Mouse (Mus musculus) cerebellum, postnatal 14 days (tissue): Measurements from ENCODE around the gene C77080.

Source experiments
- DNase-seq, 2 experiments: peaks; one replicate each; pipeline ENCODE4 v3.0.0; 2021; ENCODE audit warnings: mixed read lengths in 2 of 2

C77080 gene

DNA sequence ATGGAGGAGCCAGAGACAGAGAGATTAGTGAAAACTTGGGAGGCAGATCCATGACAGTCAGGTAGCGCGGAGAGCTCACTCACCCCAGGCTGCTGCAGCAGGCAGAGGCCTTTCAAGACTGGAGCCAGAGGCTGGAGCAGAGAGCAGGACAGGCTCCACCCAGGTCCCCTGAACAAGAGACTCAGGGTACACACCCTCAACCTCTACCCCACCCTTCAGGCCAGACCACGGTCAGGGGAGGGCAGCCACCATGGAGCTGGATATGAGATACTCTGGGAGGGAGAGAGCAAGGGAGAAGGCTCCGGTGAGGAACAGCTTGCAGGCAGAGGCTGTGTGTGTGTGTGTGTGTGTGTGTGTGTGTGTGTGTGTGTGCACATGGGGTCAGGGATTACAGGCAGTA lies 5.0 kb upstream of the C77080 start:
- DNase-seq = no peak

DNA sequence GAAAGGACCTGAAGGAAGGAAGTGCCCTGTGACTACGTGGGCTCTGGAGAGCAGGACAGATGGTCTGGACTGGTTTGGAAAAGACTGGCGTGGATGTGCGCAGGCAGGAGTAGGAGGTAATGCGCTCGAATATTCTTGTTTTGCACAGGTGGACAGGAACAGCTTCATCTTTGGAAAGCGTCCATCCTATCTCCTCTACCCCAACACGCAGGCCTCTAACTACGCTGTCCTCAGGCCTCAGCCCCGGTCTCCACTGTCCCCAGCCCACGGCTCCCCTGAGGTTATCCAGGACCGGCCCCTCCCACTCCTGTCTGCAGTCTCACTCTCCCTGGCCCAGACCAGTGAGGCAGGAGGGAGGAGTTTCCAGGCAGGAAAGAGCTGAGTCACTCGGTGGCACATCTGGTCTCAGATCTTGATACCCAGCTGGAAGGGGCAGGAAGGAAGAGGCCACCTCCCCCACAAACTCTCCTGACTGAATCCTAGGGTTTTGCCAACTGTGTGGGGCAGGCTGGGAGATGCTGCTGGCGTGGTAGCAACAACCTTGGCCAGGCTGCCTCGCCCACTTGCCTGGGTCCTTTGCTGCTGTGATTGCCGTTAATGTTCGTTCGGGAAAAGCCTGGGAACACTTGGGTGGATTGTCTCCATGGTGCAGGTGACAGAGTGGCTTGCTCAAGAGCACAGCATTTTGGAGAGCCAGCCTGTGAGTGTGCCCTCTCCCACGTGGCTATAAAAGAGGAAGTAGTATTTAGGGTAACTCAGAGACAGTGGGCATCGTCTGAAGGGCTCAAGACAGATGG lies 2.2 kb upstream of the C77080 start:
- DNase-seq = peak; percentile 64 to 69

DNA sequence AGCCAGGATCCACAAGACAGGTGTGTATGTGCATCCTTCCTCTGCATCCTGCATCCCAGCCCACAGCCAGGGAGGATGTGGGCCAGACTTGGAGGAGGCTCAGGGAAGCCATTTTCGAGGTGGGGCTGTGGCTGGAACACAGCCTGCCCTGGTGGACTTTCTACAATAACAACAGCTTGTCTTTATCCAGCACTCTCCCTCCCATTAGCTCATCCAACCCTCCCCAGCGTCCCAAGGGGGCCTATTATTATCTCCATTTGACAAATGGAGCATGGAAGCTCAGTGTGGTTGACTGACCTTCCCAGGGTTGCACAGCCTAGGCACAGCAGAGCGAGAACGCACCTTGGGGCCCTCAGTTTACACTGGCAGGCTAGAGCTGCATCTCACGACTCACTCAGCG lies 526 bp downstream of the C77080 start:
- DNase-seq = no peak

DNA sequence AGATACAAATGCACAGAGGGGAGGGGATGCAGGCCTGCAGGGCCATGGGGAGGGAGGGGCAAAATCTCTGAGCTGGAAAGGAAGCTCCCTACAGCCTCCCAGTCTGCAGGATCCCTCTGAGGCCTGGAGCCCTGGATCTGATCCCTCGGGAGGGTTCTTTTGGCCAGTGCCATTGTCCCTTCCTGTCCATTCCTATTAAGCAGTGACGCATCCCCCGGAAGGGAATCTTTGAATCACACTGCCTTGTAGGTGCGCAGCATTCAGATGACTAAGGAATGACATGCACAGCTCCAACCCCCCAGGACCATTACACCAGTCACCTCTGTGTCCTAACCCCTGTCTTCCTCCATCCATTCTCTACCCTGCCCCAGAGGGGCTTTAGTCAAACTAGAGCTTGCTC lies 2.1 kb downstream of the C77080 start:
- DNase-seq = no peak

DNA sequence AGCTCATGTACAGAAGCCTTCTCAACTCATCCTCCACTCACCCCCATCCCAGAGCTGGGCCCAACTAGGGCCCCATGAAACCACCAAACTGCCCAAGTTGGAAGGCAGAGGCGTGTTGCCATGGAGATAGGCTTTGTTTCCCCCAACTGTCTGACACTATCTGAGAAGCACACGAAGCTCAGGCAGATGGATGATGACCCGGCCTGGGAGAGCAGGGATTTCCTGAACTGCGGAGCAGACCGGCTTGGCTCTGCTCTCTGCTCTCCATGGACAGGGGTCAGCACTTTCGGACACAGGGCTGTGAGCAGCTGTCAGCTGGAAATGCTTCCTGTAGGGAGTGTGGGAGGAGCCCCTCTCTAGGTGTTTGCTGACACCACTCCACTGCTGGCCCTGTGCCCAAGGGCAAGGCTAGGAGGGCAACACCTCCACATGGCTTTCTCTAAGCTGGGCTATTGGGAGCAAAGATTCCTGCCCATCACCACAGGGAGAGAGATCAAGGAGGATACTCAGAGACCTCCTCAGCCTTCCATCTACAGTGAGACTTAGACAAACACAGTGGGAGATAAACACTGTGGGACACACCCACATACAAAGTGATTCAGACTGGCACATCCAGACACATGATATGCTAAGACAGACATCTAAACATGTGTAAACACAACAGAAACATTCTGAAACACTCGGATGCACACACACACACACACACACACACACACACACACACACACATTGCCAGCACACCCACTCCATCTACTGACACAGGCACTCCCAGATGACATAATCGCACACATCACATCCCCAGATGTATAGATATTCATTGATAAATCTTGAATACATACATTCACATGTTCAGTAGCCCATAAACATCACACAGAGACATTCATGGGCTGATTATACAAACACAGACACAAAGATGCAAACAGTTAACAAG lies 4.5 kb downstream of the C77080 start:
- DNase-seq = no peak

DNA sequence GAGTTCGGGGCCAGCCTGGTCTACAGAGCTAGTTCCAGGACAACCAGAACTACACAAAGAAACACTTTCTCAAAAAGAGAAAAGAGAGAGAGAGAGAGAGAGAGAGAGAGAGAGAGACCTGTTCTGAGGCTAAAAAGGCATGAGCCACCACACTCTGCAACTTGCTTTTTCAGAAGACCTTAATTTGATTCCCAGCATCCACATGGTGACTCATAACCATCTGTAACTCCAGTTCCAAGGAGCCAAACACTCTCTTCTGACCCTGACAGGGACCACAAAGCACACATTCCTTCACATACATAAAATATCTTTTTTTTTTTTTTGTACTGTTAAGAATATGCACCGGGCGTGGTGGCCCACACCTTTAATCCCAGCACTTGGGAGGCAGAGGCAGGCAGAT lies 6.6 kb downstream of the C77080 start:
- DNase-seq = no peak

DNA sequence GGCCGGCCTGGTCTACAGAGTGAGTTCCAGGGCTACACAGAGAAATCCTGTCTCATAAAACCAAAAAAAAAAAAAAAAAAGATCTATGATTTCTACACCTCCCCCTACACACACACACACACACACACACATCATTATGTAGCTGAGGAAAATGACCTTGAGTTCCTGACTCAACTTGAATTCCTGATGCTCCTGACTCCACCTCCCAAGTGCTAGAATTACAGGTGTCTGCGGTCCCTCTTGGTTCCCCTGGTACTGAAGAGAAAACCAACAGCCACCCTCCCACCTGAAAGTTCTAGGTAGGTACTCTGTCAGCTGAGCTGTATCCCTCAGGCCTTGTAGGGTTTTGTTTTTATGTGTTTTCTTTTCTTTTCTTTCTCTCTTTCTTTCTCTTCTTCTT lies 8.7 kb downstream of the C77080 start:
- DNase-seq = no peak

DNA sequence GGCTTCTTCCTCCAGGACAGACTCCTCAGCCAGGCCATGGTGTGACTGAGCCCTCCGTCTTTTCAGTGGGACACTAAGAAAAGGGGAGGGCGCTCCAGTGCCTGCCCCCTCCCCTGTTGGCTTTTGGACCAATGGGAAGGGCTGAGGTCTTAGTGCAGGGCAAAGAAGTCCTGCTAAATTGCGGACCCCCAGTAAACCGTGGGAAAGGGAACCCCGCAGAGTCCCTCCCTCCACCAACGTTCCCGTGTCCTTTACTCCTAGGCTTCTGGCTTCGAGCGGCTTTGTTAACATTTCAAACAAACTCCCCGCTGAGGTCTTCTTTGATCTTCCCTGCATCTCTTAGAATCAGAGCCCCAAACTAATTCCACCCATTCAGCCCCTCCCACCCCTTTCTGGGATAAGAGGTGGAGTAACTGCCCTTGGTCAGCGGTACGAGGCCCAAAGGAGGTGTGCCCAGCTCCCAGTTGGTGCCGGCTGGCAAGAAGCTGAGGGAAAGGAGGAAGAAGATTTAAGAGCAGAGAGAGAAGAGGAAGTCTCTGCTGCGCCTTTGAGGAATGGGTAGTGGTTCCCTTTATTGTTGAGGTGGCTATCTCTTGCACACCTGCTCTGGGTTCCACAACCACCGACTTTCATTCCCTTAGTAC lies 9.6 kb downstream of the C77080 start:
- DNase-seq = no peak

DNA sequence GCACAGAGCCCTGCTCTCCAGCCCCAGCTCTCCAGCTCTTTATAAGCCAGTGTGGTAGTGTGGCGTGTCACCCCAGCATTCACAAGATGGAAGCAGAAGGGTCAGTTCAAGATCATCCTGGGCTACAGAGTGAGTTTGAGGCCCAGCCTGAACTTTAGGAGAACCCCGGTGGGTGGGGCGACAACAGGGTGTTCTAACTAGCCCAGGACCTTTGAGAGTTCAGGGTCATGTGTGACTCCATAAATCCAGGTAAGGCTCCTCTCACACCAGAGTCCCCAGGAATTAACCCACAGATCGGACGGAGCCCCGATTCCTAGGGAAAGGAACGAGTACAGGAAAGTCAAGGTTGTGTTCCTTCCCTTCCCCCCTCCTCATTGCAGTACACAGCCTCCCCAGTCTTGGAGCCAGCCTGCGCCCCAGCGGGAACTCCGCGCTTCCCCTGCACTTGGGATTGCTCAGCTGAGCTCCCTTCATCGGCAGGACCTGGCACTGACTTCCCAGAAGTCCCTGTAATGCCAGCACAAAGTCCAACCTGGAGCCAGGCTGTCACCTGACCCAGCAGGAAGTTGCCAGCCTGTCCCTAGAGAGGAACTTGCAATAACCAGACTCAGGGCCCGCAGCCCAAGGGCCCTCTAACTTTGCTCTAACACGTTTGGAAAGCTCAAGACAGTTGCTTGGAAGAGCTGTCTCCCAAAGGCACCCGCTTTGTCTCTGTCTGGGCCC lies 10.3 kb downstream of the C77080 start:
- peak; percentile 50 to 56 for DNase-seq

DNA sequence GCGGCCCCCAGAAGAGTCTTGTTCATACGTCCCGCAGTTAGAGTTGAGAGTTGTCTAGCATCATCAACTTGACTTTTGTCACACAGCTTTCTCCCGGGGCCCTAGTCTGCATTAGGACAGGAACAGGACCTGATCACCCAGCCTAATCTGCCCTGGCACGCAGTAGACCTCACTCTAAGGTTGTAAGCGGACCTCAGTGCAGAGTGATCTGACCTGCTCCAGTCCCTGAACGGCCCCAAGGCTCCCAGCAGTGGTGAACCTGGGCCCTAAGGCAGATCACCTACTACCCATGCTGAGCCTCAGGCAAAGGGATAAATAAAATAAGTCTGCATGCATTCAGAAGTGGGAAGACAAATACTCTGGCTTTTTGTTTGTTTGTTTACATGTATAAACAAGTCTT lies 11.9 kb downstream of the C77080 start:
- no peak for DNase-seq

DNA sequence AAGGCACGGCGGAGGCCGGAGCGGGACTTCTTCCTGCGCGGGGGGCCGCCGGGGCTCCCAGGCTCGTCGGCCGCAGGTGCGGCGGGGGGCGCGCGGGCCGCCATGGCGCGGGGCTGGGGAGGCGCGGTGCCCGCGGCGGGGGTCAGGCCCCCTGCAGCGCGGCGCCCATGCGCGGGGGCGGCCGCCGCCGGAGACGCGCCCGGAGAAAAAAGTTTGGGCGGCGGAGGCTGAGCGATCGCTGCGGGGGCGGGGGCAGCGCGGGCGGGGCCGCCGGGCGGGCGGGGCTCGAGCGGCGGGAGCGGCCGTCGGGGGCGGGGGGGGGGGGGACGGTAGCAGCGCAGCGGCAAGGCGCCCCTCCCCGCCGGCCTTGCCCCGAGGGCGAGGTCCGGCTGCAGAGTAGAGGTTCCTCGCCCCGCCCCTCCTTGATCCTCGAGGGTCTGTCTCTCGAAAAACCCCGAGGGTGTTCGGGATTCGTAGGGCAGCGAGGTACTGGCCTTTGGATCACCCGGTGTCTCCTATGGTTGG lies 12.9 kb downstream of the C77080 start:
- no peak for DNase-seq

DNA sequence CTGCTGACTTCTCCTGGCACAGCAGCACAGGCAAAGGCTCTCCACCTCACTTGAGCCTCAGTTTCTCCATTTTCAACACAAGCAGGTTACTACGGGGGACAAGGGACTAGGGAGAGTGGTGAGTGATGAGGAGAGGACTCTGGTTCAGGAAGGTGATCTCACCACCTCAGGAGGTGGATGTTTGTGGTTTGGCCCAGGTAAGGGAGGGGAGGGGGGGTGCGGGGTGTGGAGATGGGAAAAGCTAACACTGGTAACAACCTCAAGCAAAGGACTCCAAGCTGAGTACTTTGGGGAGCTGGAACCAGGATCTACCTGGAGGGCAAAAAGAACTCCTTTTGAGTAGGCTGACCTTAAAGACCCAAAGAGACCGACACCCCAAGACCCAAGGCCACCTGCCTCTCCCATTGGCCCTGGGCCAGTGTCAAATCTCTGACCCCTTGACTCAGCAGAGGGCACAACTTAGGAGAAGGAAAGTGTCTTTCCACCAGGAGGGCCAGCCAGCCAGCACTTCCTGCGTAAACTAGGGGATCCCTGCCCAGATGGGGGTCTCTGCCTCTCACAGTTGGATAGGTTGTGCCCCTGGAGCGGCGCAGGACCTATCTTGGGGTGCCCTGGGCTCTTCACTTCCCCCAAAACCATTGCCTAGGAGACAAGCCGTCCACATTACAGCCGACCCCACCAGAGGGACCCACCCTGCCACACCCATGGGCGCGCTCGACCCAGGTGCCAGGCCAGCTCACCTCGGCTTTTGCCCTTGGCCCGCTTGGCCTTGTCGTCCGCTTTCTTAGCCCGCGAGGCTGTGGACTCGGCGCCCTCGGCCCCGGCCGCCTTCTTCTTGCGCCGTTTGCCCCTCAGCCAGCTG lies 13.6 kb downstream of the C77080 start:
- peak in 1 of 2 experiments; percentile 35 for DNase-seq

DNA sequence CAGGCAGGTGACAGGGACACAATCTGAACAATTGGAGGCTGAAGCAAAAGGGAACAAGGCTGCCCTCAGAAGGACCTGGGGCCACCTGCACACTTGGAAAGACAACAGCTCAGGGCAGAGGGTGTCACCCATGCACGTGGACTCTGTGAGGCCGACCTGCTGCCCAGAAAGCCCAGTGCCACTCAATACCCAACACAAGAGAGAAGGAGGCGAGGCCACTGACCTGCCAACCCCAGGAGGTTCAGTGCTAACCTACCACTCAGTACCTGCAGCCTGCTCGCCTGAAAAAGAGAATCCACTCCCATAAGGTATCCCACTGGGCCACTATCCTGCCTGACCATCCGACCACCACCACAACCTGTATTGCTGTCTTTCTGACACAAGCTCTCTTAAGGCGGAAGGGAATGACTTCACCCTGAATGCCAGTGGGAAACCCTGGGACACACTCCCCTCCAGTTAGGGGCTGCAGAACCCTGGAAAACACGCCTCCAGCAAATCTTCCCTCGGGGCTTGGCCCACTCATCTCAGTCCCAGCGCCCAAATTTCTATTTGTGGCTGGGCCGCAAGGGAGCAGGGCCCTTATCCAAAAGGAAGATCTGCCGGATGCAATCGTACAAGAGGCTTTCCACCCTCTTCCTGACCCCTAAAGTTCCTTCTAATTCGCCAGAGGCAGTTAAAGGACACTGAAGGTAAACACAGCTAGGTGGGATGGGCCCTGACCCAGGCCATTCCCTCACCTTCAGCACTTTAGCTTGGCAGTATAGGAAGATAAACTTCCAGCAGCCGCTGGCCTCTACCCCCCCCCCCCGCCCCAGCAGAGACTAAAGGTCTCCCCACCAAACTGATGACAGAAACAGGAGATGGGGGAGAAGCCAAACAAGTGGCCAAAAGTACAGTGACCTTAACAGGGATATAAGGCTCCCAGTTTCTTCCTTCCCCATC lies 14.6 kb downstream of the C77080 start:
- DNase-seq = no peak

DNA sequence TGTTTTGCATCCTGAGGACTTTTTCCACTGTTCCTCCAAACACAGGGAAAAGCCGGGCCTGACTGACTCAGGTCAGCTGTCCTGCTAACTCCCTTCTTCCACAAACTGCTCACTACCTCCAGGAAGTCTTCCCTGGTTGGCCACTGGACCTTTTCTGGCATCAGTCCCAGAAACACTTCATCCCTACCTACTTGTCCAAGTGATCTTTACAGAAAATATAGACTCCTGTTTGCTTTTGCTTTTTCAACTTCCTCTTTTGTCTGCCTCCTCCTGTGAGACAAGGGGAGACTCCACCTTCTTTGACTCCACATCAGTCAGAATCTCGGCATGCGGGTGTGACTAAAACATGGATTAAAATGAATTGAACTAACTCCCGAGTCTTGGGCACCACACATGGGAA lies 16.4 kb downstream of the C77080 start:
- DNase-seq = no peak

DNA sequence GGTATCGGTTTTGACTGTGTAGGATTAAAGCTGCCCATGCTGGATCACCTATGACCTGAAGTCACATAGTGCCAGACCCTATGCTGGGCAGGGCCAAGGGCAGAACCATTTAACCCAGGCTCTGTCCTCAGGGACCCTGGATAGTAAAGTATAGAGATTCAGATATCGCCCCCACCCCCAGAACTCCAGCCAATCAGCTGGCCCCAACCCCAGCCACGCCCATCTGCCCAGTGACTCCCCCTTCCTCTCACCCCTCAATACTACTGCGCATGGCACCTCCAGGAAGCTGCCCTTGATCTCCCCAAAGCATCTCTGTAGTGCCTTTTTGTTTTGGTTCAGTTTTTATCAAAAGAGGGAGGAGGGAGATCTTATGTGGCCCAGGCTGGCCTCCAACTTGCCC lies 18.4 kb downstream of the C77080 start:
- no peak for DNase-seq

DNA sequence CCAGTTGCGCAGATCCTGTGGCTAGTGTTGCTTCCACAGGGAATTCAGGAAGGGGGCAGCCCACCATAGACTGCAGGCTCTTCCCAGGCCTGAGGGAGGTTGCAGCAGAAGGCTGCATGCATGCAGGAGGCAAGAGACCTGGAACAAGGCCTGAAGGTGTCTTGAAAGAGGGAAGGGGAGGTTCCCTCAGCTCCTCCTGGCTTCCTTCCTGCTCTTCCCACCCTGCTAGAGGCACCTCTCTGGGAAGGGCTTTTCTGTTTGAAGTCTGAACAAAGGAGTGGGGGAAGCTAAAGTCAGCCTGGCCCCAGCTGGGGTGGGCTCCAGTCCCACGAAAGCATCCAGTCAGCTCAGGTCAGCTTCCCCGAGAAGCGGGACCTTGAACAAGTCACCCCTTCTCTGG lies 18.9 kb downstream of the C77080 start:
- DNase-seq = no peak

DNA sequence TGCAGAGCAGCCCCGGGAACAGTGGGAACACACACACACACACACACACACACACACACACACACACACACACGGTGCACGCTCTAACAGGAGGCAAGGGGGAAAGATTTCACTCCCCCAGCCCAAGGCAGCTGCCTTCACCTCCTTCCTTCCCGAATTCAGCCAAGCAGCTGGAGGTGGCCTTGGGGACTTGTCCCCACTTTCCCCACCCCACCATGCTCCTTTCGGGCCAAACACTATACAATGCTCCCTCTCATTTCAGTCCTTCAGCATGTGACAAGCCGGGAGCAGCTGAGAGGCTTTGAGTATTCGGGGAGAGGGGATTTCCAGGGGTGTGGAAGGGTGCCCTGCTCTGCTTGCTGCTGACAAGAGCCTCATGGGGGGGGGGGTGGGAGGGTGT lies 19.3 kb downstream of the C77080 start:
- no peak for DNase-seq

DNA sequence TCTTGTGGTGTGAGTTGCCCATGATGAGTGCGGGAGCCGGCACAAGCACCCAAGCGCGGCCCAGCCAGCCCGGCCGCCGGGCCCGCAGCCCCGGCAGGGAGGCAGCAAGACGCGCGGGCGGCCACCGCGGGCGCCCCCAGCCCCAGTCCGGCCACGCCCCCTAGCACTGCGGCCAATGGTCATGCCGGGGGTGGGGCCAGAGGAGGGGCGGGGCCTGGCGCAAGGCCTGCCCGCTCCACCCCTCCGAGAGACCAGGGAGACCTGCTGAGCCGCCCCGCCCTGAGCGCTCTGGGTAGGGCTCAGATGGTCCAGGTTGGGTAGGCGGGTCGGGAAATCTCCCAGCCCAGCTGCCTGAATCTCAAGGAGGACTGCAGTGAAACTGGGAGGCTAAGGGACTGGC lies 22.1 kb downstream of the C77080 start:
- DNase-seq = peak; percentile 87 to 89

DNA sequence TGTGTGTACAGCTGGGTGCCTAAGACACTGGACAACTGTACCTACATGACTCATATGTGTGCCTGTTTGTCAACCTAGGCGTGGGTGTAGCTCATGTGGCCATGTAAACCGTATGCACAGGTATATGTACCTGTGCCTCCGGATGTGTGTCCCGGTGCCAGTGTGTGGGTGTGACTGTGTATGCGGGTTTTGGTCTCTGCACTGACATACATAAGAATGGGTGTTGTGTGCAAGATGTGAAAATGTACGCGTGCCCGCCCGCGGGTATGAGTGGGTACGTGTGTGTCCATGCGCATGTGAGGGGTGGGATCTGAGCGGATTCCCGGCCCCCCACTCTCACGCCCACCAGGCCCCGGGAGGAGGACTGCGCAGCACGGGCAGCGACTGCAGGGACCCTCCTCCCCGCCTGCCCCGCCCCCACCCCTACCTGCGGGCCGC lies 22.6 kb downstream of the C77080 start:
- DNase-seq = peak in 1 of 2 experiments; percentile 56

DNA sequence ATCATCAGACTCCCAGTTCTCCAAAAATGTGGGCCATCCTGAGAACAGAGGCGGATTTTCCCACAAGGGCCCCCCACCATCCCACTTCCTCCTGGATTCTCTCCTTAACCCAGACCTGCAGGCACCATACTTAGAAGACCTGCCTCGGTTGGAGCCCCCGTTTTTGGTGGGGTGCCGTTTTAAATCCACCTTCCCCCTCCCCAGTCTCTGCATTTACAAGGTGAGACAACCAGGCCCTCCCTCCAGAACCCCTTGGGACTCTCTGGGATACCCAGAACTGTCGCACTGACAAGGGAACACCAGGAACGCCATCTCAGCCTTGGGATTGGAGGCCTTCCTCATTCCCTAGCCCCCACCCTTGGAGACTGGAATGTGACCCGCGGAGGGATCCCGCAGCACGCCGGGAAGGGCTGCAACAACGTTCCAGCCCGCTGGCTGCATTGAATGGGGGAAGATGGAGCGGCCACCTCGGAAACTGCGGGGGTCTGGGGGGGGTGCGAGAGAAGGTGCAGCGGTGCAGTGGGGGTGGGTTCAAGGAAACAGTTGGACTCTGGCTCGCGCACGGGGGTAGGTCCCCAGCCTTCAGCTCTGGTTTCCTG lies 23.3 kb downstream of the C77080 start:
- peak; percentile 50 to 63 for DNase-seq
